Mouse (Mus musculus) right cerebral cortex, postnatal 25 days (tissue): ENCODE data around the gene Nrn1l.

ENCODE experiments used
- DNase-seq: peaks from one replicate; pipeline ENCODE4 v3.0.0; 2022

Nrn1l gene

GRCm38 (mm10) chr8:105892432-105892831 is 935 bp upstream of the Nrn1l start:
- DNase-seq: no peak

GRCm38 (mm10) chr8:105897801-105898480 is 4.6 kb downstream of the Nrn1l start:
- DNase-seq: no peak

DNA sequence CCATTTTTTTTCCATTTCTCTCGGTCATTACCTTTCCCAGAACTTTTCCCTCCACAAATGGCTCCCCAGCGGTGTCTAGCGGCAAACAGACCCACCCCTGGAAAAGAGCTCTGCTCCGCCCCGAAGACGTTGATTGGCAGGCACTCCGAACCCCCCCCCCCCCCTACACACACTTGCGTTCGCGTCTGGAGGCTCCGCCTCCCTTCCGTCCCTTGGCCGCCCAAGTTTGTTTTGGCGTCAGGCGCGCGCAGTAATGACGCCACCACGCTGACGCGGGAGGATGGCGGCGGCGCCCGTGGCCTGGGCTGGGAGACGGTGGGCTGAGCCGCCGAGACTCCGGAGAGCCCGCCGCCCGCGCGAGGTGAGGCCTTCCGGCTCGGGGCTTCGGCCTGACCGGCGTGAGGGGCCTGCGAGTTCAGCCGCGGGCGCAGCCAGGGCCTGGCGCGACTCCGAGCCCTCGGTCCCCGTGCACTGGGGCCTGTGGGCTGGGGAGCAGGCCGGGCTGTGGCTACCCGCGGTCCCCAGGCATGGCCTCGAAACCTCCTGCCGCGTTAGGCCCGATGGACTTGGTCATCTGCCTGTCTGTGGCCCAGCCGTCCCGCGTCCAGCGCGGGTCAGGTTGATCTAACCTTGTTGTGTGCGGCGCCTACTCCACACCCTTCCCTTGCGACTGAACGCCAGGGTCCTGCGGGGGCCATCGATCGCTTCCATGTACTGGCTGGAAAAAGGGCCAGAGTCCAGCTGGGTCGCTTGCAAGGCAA is 7.0 kb downstream of the Nrn1l start, which contains the start of gene Pskh1:
TSS of gene Pskh1 (plus strand) at position 262 of the 761 bp plus-strand sequence.
- DNase-seq: peak; percentile 94

DNA sequence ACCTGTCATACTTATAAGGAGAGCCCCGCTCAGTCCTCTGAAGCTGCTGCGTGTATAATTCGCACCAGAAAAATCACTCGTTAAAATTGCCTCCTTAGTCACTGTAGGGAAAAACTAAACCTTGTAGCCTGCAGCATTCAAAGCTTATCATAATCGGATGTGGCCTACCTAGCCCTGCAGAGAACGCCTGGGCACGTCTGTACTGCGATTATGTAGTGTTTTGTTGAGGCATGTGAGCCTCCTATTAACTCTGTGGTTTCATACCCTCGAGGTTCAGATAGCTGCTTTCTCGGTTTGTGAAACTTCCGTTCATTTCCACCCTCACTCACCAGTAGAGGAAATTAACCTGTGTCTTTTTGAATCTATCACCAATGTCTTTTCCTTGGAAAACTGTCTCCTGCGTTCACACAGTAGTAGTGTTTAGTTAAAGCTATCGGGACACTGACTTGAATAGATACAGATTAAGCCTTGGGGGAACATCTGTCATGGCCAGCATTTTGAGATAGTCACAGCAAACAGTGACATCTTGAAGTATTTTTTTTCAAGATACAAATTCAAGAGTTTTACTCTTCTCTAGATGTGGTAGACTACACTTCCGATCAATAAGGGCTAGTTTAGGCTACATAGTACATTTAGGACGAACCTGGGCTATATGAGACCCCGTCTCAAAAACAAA is 7.7 kb downstream of the Nrn1l start:
- DNase-seq: no peak

- no peak for DNase-seq
Observed at GRCm38 (mm10) chr8:105919390-105919789, 26.0 kb downstream of the Nrn1l start.

DNA sequence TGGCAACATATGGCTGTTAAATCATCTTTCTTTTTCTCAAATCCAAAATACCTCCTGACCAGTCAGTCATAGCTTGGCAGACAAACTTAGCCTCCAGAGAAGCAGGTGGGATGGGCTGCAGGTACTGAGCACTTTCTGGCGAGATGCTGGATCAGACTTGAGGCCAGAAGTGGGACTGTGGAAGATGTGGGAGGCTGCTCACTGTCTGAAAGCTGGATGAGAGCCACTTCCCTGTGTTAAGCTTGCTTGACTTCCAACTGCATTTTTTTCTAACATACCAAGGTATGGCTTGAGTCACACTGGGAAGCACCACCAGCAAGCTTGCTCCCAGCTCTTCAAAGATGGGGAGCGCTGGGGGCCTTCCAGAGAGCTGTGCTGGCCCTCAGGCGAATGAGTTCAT is 31.8 kb downstream of the Nrn1l start:
- DNase-seq: no peak

DNA sequence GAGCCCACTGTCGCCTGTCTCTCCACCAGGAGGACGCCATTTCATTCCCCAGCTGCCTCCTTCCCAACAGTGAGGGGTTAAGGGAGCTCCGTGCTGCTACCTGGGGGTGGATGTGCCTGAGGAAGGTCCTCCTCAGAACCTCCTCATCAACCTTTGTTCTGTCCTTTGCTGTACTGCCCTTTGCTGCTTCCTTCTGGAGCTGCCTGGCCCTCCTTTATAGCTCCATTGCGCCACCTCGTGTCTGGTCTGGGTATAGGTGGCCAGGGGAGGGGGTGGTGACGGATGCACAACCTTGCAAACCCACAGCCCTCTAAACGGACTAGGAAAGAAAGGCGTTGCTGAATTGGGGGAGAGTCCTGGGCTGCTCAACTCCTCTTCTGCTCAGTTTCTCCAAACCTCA is 37.2 kb downstream of the Nrn1l start:
- peak; percentile 77 for DNase-seq

DNA sequence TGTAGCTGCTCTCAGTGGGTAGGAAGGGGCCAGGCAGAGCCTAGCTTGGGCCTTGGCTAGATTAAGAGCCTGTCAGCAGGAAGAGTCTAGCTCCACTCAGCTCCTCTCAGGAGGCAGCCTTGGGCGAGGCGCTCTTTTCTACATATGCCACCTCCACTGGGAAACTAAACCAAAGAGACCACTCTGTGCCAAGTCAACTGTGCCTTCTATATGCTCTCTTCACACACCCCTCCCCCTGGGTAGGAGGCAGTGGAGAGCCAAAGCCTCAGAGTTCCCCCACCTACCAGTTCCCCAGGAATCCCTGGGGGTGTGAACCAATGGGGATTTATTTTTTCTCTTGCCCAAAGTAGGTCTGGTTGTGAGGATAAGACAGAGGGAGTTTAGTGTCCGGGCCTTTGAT is 37.9 kb downstream of the Nrn1l start:
- DNase-seq: no peak

GRCm38 (mm10) chr8:105932525-105932924 is 39.2 kb downstream of the Nrn1l start:
- DNase-seq: no peak

- no peak for DNase-seq
Observed at GRCm38 (mm10) chr8:105933762-105934161, 40.4 kb downstream of the Nrn1l start, which contains the start of gene Ctrl. Gene Ctrl, minus strand, starts transcription at chr8:105933862.

DNA sequence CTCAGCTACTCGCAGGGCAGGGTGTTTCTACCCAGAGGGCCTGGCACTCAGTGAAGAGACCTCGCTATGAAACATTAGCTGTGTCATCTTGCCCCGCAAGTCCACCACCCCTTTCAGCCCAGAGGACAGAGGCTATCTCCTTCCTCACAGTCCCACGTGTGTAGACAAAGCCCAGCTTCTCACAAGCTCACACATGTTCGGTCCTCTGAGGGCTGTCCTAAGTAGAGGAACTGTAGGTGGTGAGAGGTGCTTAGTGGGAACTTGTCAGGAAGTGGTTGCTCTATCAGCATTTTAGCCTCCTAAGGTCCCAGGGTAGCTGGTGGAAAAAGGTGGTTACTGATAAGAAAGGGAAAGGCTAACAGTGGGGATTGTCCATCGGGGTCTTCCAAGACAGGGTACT is 41.7 kb downstream of the Nrn1l start:
- DNase-seq: no peak

DNA sequence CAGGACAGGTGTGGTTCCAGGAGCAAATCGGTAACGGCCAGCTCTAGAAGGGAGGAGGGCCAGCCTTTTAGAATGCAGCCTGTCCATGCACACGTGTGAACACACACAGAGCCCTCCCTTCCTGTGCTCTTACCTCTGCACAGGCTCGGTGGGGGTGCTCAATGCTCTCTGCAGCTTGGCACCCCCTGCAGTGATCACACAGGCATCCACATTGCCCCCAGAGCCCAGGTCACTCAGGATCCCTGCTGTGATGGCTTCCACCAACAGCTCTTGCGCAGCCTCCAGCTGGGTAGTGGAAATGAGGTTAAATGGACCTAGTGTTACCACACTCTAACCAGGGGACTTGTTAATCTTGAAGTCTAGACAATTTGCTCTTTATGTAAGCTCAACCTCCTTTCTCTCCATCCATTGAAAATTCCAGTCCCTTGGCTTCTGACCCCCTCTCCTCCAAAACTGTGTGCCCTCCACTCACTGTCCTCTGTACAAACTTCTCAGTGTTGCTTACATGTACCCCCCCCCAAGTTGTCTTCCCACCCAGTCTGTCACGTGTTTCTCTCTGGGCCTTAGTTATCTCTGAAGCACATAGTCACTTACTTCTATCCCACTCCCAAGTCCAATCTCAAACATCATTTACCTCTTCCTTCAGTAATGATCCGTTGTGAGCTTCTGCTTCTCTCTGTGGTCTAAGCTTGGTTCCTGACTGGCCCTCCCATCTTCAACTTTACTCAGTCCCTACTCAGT is 42.7 kb downstream of the Nrn1l start:
- DNase-seq: no peak

DNA sequence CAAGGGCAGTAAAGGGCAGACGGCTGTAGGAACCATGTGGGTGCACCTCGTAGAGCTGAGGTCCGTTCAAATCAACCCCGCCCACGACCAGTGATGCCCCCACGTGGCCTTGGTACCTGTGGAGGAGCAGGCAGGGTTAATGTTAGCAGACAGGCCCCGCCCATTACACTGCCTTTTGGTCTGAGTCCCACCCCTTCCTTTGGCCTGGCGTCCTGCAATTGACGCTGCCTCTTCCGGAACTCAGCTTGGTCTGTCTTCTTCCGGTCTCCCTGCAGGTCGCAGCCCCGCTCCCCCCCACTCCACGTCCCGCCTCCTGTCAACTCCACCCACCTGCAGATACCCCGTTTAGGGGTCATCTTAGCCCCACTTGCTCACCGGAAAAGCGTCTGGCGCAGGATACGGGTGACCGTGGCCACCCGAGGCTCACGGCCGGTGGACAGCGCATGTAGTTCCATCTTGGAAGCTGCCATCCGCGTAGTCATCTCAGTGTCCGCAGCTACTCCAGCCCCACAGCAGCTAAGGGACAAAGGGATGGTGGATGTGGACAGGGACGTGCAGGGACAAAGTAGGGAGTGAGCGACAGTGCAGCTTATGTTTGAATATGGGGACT is 43.6 kb downstream of the Nrn1l start:
- DNase-seq: peak; percentile 88

DNA sequence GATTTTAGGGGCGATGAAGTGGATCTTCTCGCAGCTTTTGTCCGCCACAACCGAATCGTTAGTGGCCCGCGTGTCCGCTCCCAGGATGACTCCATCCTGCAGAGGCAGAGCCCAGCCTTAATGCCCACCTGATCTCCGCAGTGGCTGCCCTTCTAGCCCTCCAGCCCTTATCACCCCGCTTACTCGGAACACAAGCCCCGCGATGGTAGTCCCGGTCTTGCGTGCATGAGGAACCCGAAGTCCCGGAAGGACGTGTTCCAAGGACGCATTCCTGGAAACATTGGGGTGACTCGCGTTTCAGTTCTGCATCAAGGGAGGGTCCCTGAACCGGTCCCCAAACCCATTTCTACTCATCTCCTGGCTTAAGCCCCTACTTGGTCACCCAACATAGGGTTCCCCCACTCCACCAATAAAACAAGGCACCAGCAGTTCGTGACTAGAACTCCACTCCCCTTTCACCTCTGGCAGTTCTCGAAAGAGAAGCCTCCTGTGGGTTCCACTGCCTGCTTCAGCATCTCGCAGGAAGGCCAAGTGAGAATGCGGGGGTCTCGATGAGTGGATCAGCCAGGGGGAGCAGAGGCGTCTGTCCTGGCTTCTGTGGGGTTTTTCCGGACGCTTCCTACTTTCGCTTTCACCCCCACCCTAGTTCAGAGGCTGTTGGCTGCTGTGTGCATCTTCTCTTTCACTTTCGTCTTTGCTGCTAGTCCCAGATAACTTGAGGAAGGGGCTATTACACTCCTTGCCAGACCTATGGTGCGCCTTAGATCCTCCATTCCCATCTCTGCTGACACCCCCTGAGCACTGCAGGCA is 44.3 kb downstream of the Nrn1l start:
- DNase-seq: peak; percentile 66

DNA sequence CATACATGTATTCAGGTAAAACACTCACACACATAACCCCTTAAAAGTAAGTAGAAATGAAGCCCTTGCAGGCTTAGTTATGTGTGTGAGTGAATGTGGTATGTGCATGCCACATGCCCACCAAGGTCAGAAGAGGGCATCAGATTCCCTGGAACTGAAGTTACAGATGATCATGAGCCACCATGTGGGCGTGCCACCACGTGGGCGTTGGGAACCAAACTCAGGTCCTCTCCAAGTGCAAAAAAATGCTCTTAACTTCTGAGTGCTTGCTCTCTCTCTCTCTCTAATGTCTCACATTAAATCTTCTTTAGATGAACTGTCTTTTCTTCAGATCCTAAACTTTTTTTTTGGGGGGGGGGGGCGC is 44.9 kb downstream of the Nrn1l start, which contains the start of gene Psmb10:
TSS of gene Psmb10 (minus strand) at position 139 of the 364 bp plus-strand sequence.
- no peak for DNase-seq

DNA sequence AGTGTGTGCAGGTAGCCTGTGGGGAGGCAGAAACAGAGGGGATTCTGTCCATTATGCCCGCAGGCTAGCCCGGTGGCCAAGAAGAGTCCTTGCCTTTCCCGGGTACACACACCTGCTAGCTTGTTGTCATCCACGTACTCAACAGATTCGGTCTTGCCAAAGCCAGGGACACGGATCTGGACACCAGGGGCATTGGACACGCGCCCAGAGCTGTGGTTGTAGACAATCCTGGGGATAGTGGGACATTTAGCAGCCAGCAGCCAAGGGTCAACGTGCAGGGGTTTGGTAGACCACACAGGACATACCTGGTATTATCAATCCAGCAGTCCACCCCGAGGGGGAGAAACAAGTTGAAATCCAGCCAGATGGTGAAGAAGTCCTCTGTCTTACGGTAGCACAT is 48.7 kb downstream of the Nrn1l start:
- DNase-seq: no peak

DNA sequence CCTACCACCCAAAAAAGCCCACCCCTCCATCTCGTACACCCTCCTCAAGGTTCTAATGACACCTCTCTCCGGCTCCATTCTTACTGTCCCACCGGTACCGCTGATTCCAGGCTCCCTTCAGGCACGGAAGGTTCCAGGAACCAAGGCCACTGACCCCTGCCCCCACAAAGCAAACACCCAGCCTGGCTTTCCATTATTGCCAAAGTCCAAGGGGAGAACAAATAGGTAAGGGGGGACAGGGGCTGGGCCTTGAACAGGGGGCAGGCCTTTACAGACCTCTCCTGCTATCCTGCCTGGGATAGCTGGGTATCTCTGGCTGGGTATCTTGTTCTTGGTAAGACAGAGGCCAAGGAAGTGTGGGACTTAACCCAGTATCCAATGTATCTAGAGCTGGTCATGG is 49.2 kb downstream of the Nrn1l start:
- DNase-seq: no peak

DNA sequence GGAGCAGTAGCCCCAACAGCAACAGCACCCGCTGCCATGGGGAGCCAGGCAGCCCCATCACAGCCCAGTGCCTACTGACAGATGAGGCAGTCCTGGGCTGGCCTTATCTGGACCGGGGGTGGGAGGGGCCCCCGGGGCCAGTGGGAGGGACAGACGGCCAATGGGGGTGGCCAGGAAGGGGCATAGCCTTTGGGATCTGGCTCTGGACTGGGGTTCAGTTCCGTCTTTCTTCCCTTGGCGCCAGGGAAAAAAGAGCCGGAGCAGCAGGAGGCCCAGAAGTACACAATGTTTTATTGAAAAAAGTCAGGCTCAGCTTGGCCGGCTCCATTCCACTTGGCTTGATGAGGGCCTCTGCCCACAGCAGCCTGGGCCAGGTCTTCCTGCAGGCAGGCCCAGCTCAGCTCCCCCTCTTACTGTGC is 50.0 kb downstream of the Nrn1l start, which contains the start of gene Lcat:
TSS of gene Lcat (minus strand) at position 62 of the 419 bp plus-strand sequence.
- no peak for DNase-seq
